Mouse (Mus musculus) lung, embryonic 14.5 days (tissue): ENCODE measurements around the gene Ckap2. TPM values are rescaled to one million over a fixed set of nuclear protein-coding genes. Genes with fewer than 3 reads are reported as not detected.
"Not testable (repeated sequence)": the region's sequence is repeated elsewhere in the genome, so short reads cannot be mapped to it uniquely, and the experiment has no call there.

Experiments
- ATAC-seq: fragments of 200-750 bp; cut with Nextera tagmentation; 2 replicates; pipeline ENCODE4 v1.8.0; 2017; ENCODE audit warnings: mild to moderate bottlenecking, moderate TSS enrichment, moderate library complexity; ENCODE audit not compliant: insufficient read depth
- DNase-seq: peaks from one replicate; pipeline ENCODE4 v3.0.0-alpha.2; 2015
- H3K27ac ChIP-seq: fragments of 300-500 bp; sonication (generic); 2 replicates; pipeline ENCODE4 v1.5.1; 2014; ENCODE audit warnings: low read depth, mild to moderate bottlenecking, moderate library complexity
- H3K27me3 ChIP-seq: fragments of 300-500 bp; sonication (generic); 2 replicates; pipeline ENCODE4 v1.6.1; 2014; ENCODE audit warnings: low read length, control low read depth; ENCODE audit not compliant: insufficient read depth
- H3K36me3 ChIP-seq: fragments of 300-500 bp; sonication (generic); 2 replicates; pipeline ENCODE4 v1.6.1; 2014; ENCODE audit warnings: control low read depth; ENCODE audit not compliant: insufficient read depth
- H3K4me1 ChIP-seq: fragments of 300-500 bp; sonication (generic); 2 replicates; pipeline ENCODE4 v1.6.1; 2014; ENCODE audit warnings: antibody characterized with exemption, control low read depth; ENCODE audit not compliant: insufficient read depth
- H3K4me2 ChIP-seq: fragments of 300-500 bp; sonication (generic); 2 replicates; pipeline ENCODE4 v1.6.1; 2014; ENCODE audit warnings: mild to moderate bottlenecking
- H3K4me3 ChIP-seq: fragments of 300-500 bp; sonication (generic); 2 replicates; pipeline ENCODE4 v1.5.1; 2014; ENCODE audit warnings: low read depth, low read length
- H3K9ac ChIP-seq: fragments of 300-500 bp; sonication (generic); 2 replicates; pipeline ENCODE4 v1.6.1; 2014
- H3K9me3 ChIP-seq: fragments of 300-500 bp; sonication (generic); 2 replicates; pipeline ENCODE4 v1.6.1; 2016; ENCODE audit warnings: low read depth, low read length, control low read depth
- CTCF ChIP-seq: IDR thresholded peaks from 2 replicates; pipeline ENCODE4 v1.5.1; 2016; ENCODE audit warnings: antibody characterized with exemption, low read depth
- WGBS: fragments of 180-500 bp; shearing (Covaris S2); extraction: QIAGEN DNeasy Blood & Tissue Kit; methylation state at CpG from one replicate; pipeline ENCODE4 v1.1.7; 2014; 5-methylcytosine and 5-hydroxymethylcytosine counted together
- polyA plus RNA-seq: library from polyadenylated mRNA; unstranded; fragments of >200 nt; fragmentation: Nextera tagmentation; extraction: Ambion mirVana; gene quantifications from 2 replicates; pipeline ENCODE4 v1.2.1, GENCODE M21; 2014

Gene Ckap2
- polyA plus RNA-seq, 1 experiment from 2014 or later, result 68.2 TPM

- H3K27me3 ChIP-seq, result no peaks in the 10 kb centered on the region
- H3K27ac ChIP-seq, result no peak overlapping the region
- 87% methylated on average over 7 of the region's 7 CpGs for WGBS
- DNase-seq, result no peak
- H3K4me3 ChIP-seq, result no peak overlapping the region
- H3K4me1 ChIP-seq, result 0 out of 2 replicates have a peak, but pooled peaks cover 2% of the 10 kb centered on the region
- H3K36me3 ChIP-seq, result peaks cover 7% of the 10 kb centered on the region; the same call in 1 of the 2 replicates
- no peaks in the 10 kb centered on the region for H3K9me3 ChIP-seq
- ATAC-seq, result no peak
- no peak for TF ChIP-seq CTCF
- H3K4me2 ChIP-seq, result no peak overlapping the region
- H3K9ac ChIP-seq, result no peak overlapping the region
Observed at GRCm38 (mm10) chr8:22148367-22148740, 37.3 kb downstream of the Ckap2 start.

- H3K27me3 ChIP-seq, result no peaks in the 10 kb centered on the region
- H3K4me3 ChIP-seq, result no peak overlapping the region
- DNase-seq (no peak), ATAC-seq (no peak)
- 0 out of 2 replicates have a peak, but pooled peaks cover 2% of the 10 kb centered on the region for H3K4me1 ChIP-seq
- TF ChIP-seq CTCF, result no peak
- peaks cover 7% of the 10 kb centered on the region; the same call in 1 of the 2 replicates for H3K36me3 ChIP-seq
- H3K9ac ChIP-seq, result no peak overlapping the region
- no peaks in the 10 kb centered on the region for H3K9me3 ChIP-seq
- 71% methylated on average over 9 of the region's 9 CpGs for WGBS
- no peak overlapping the region for H3K27ac ChIP-seq
- H3K4me2 ChIP-seq, result no peak overlapping the region
Observed at GRCm38 (mm10) chr8:22147706-22148366, 37.8 kb downstream of the Ckap2 start.

- Histone ChIP-seq H3K4me2 (no peak overlapping the region), H3K4me3 (no peak overlapping the region), H3K9ac (no peak overlapping the region), H3K4me1 (0 out of 2 replicates have a peak, but pooled peaks cover 2% of the 10 kb centered on the region), H3K27me3 (no peaks in the 10 kb centered on the region), H3K36me3 (peaks cover 17% of the 10 kb centered on the region; the same call in 1 of the 2 replicates), H3K27ac (no peak overlapping the region), H3K9me3 (no peaks in the 10 kb centered on the region)
- ATAC-seq (no peak), DNase-seq (no peak)
- WGBS, result 77% methylated on average over 6 of the region's 6 CpGs
- no peak for TF ChIP-seq CTCF
Observed at GRCm38 (mm10) chr8:22145831-22146230, 39.8 kb downstream of the Ckap2 start.

- Histone ChIP-seq H3K4me1 (no peaks in the 10 kb centered on the region), H3K9ac (no peak overlapping the region), H3K27ac (no peak overlapping the region), H3K4me3 (no peak overlapping the region), H3K27me3 (no peaks in the 10 kb centered on the region), H3K36me3 (peaks cover 17% of the 10 kb centered on the region; the same call in 1 of the 2 replicates), H3K9me3 (no peaks in the 10 kb centered on the region), H3K4me2 (no peak overlapping the region)
- no peak for DNase-seq
- 57% methylated on average over 1 of the region's 1 CpGs for WGBS
- TF ChIP-seq CTCF, result no peak
- peak; percentile 31; the same call in 1 of the 2 replicates for ATAC-seq
Observed at GRCm38 (mm10) chr8:22143764-22144491, 41.7 kb downstream of the Ckap2 start.

- no peak overlapping the region for H3K4me3 ChIP-seq
- 0 out of 2 replicates have a peak, but pooled peaks cover 14% of the 10 kb centered on the region for H3K36me3 ChIP-seq
- TF ChIP-seq CTCF, result no peak
- H3K4me1 ChIP-seq, result no peaks in the 10 kb centered on the region
- no peak for ATAC-seq
- H3K9me3 ChIP-seq, result no peaks in the 10 kb centered on the region
- no peaks in the 10 kb centered on the region for H3K27me3 ChIP-seq
- H3K9ac ChIP-seq, result no peak overlapping the region
- WGBS, result 81% methylated on average over 4 of the region's 4 CpGs
- no peak overlapping the region for H3K4me2 ChIP-seq
- no peak for DNase-seq
- H3K27ac ChIP-seq, result no peak overlapping the region
Observed at GRCm38 (mm10) chr8:22142592-22142991, 43.0 kb downstream of the Ckap2 start.

GRCm38 (mm10) chr8:22141836-22142385 lies 43.7 kb downstream of the Ckap2 start:
- H3K4me3 ChIP-seq, result no peak overlapping the region
- no peaks in the 10 kb centered on the region for H3K4me1 ChIP-seq
- H3K9me3 ChIP-seq, result no peaks in the 10 kb centered on the region
- DNase-seq (no peak), ATAC-seq (no peak)
- TF ChIP-seq CTCF, result no peak
- 86% methylated on average over 4 of the region's 4 CpGs for WGBS
- H3K9ac ChIP-seq, result no peak overlapping the region
- no peak overlapping the region for H3K27ac ChIP-seq
- 0 out of 2 replicates have a peak, but pooled peaks cover 14% of the 10 kb centered on the region for H3K36me3 ChIP-seq
- H3K27me3 ChIP-seq, result no peaks in the 10 kb centered on the region
- H3K4me2 ChIP-seq, result no peak overlapping the region

GRCm38 (mm10) chr8:22136462-22136861 lies 49.2 kb downstream of the Ckap2 start:
- H3K4me2 ChIP-seq, H3K27ac ChIP-seq, ATAC-seq: not testable (repeated sequence)

More at GRCm38 (mm10) chr8:22136462-22136861, 49.2 kb downstream of the Ckap2 start:
- not testable (repeated sequence) for H3K9ac ChIP-seq, DNase-seq, H3K4me3 ChIP-seq, H3K36me3 ChIP-seq, H3K9me3 ChIP-seq, H3K4me1 ChIP-seq, H3K27me3 ChIP-seq
- 78% methylated on average over 9 of the region's 9 CpGs for WGBS
